Mouse (Mus musculus): Measurements from ENCODE around the gene Efcab14. TPM values are rescaled to one million over a fixed set of nuclear protein-coding genes. Genes with fewer than 3 reads are reported as not detected.
A peak's percentile ranks its signal among the peaks of the same experiment; 100 is the strongest.

The Efcab14 gene
- total and polyA plus RNA-seq, 3 experiments: 12.9 to 23.0 (median 13.5) TPM

DNA sequence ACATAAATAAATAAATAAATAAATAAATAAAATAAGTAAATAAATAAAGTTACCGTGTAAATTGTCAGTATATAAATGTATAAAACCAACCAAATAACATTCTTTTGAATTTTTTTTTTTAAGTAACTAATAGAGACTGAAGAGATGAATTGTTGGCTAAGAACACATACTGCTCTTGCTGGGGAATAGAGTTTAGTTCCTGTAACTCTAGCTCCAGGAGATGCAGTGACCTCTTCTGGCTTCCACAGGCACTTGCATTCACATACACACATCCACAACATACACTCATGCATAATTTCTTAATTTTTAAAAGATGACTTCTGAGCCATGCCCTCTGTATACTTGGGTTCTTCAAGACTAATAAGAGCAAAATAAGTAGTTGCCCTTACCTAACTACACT lies 17.3 kb downstream of the Efcab14 start:
- Histone ChIP-seq H3K9me3 (replicated peaks; ENCODE audit: low read length) (no peaks in the 10 kb centered on the region), H3K27ac (ENCODE audit: insufficient read depth, low read depth) (no peak overlapping the region), H3K4me1 (ENCODE audit: control insufficient read depth in 1 of 2, insufficient read depth in 2 of 2) (no peaks in the 10 kb centered on the region), H3K36me3 (replicated peaks in 1 of 2; ENCODE audit: control insufficient read depth in 1 of 2, insufficient read depth in 1 of 2, low read length in 1 of 2) (peaks cover 39 to 83% of the 10 kb centered on the region in 2 experiments), H3K9ac (ENCODE audit: insufficient read depth, low read depth) (no peak overlapping the region), H3K4me2 (ENCODE audit: insufficient read depth, low read depth, poor library complexity, severe bottlenecking) (no peak overlapping the region), H3K79me2 (replicated peaks; ENCODE audit: control insufficient read depth, extremely low read depth, insufficient read depth, poor library complexity, severe bottlenecking) (no peaks in the 10 kb centered on the region), H3K4me3 (replicated peaks in 1 of 3; ENCODE audit: low read depth in 2 of 3, low read length in 2 of 3, poor library complexity in 1 of 3) (no peak overlapping the region), H3K27me3 (replicated peaks) (no peaks in the 10 kb centered on the region)
- dilution Hi-C loops (cut with MboI; ENCODE audit: extremely low pct_ligation_motif_present, extremely low pct_unique_long_range_greater_than_20kb, low sequenced_read_pairs) (no loop called here), in situ Hi-C loops (cut with MboI; ENCODE audit: low pct_ligation_motif_present, low pct_unique_long_range_greater_than_20kb, low sequenced_read_pairs) (no loop called here)
- TF ChIP-seq RAD21 (IDR thresholded peaks at IDR 0.05; ENCODE audit: low read depth, low read length): no peak; the same call in 1 of the 2 replicates
- TF ChIP-seq CTCF (conservative IDR thresholded peaks at IDR 0.05 in 1 of 2, IDR thresholded peaks at IDR 0.05 in 1 of 2; ENCODE audit: low read depth in 2 of 2, low read length in 2 of 2): peak in 1 of 2 experiments; percentile 41; a peak in 2 of 4 replicates
- DNase-seq (ENCODE audit: extremely low read depth): no peak

- no peaks in the 10 kb centered on the region for H3K4me1 ChIP-seq (ENCODE audit: control insufficient read depth in 1 of 2, insufficient read depth in 2 of 2)
- H3K79me2 ChIP-seq (replicated peaks; ENCODE audit: control insufficient read depth, extremely low read depth, insufficient read depth, poor library complexity, severe bottlenecking): no peaks in the 10 kb centered on the region
- no peaks in the 10 kb centered on the region for H3K27me3 ChIP-seq (replicated peaks)
- peaks cover 57 to 86% of the 10 kb centered on the region in 2 experiments for H3K36me3 ChIP-seq (replicated peaks in 1 of 2; ENCODE audit: control insufficient read depth in 1 of 2, insufficient read depth in 1 of 2, low read length in 1 of 2)
- no peak overlapping the region for H3K4me3 ChIP-seq (replicated peaks in 1 of 3; ENCODE audit: low read depth in 2 of 3, low read length in 2 of 3, poor library complexity in 1 of 3)
- no peak overlapping the region for H3K4me2 ChIP-seq (ENCODE audit: insufficient read depth, low read depth, poor library complexity, severe bottlenecking)
- H3K9me3 ChIP-seq (replicated peaks; ENCODE audit: low read length): no peaks in the 10 kb centered on the region
- in situ Hi-C loops (cut with MboI; ENCODE audit: low pct_ligation_motif_present, low pct_unique_long_range_greater_than_20kb, low sequenced_read_pairs) (no loop called here), dilution Hi-C loops (cut with MboI; ENCODE audit: extremely low pct_ligation_motif_present, extremely low pct_unique_long_range_greater_than_20kb, low sequenced_read_pairs) (no loop called here)
- no peak for TF ChIP-seq UBTF (IDR thresholded peaks at IDR 0.05; ENCODE audit: low read depth, low read length)
- no peak for DNase-seq (ENCODE audit: extremely low read depth)
- no peak overlapping the region for H3K27ac ChIP-seq (ENCODE audit: insufficient read depth, low read depth)
- no peak overlapping the region for H3K9ac ChIP-seq (ENCODE audit: insufficient read depth, low read depth)
Measured at GRCm38 (mm10) chr4:115761206-115761605, 23.7 kb downstream of the Efcab14 start.

GRCm38 (mm10) chr4:115764581-115764980 lies 27.0 kb downstream of the Efcab14 start:
- Histone ChIP-seq H3K4me1 (ENCODE audit: control insufficient read depth in 1 of 2, insufficient read depth in 2 of 2) (no peaks in the 10 kb centered on the region), H3K4me3 (replicated peaks in 1 of 3; ENCODE audit: low read depth in 2 of 3, low read length in 2 of 3, poor library complexity in 1 of 3) (no peak overlapping the region), H3K9me3 (replicated peaks; ENCODE audit: low read length) (no peaks in the 10 kb centered on the region), H3K4me2 (ENCODE audit: insufficient read depth, low read depth, poor library complexity, severe bottlenecking) (no peak overlapping the region), H3K9ac (ENCODE audit: insufficient read depth, low read depth) (no peak overlapping the region), H3K79me2 (replicated peaks; ENCODE audit: control insufficient read depth, extremely low read depth, insufficient read depth, poor library complexity, severe bottlenecking) (no peaks in the 10 kb centered on the region), H3K36me3 (replicated peaks in 1 of 2; ENCODE audit: control insufficient read depth in 1 of 2, insufficient read depth in 1 of 2, low read length in 1 of 2) (peaks cover 60 to 86% of the 10 kb centered on the region in 2 experiments), H3K27me3 (replicated peaks) (no peaks in the 10 kb centered on the region), H3K27ac (ENCODE audit: insufficient read depth, low read depth) (no peak overlapping the region)
- dilution Hi-C loops (cut with MboI; ENCODE audit: extremely low pct_ligation_motif_present, extremely low pct_unique_long_range_greater_than_20kb, low sequenced_read_pairs): no loop called here
- no peak for DNase-seq (ENCODE audit: extremely low read depth)
- in situ Hi-C loops (cut with MboI; ENCODE audit: low pct_ligation_motif_present, low pct_unique_long_range_greater_than_20kb, low sequenced_read_pairs): no loop called here
- TF ChIP-seq JUN (IDR thresholded peaks at IDR 0.05; ENCODE audit: insufficient read depth, low read depth, low read length) (no peak), EP300 (IDR thresholded peaks at IDR 0.05; ENCODE audit: low read length) (no peak), NELFE (IDR thresholded peaks at IDR 0.05; ENCODE audit: low read depth, low read length) (no peak), TCF12 (IDR thresholded peaks at IDR 0.05; ENCODE audit: low read depth, low read length) (no peak), ZKSCAN1 (IDR thresholded peaks at IDR 0.05; ENCODE audit: borderline replicate concordance, low read depth, low read length) (no peak), MXI1 (IDR thresholded peaks at IDR 0.05; ENCODE audit: low read depth, low read length) (no peak), ZMIZ1 (IDR thresholded peaks at IDR 0.05; ENCODE audit: low read depth, low read length) (no peak), NRF1 (IDR thresholded peaks at IDR 0.05; ENCODE audit: low read depth, low read length) (no peak), KAT2A (IDR thresholded peaks at IDR 0.05; ENCODE audit: insufficient replicate concordance, low read length) (no peak), PAX5 (IDR thresholded peaks at IDR 0.05; ENCODE audit: low read length) (no peak), MAX (IDR thresholded peaks at IDR 0.05; ENCODE audit: low read length) (no peak), JUND (conservative IDR thresholded peaks at IDR 0.05; ENCODE audit: low read depth, low read length) (no peak), ZC3H11A (IDR thresholded peaks at IDR 0.05; ENCODE audit: low read depth, low read length) (no peak), MYC (IDR thresholded peaks at IDR 0.05; ENCODE audit: low read depth, low read length) (no peak)

Data from CH12.LX (cell line).